Mouse (Mus musculus) ovary, postnatal 14 days (tissue): ENCODE measurements around the gene Grhl3.
A peak's percentile ranks its signal among the peaks of the same experiment; 100 is the strongest.

Source experiments
- DNase-seq: peaks from one replicate; pipeline ENCODE4 v3.0.0; 2022; ENCODE audit warnings: low spot score

Gene Grhl3

GRCm38 (mm10) chr4:135531236-135531635 is 42.2 kb downstream of the Grhl3 start:
- DNase-seq = no peak

- no peak for DNase-seq
Observed at GRCm38 (mm10) chr4:135530270-135530669, 43.2 kb downstream of the Grhl3 start.

- no peak for DNase-seq
Observed at GRCm38 (mm10) chr4:135526039-135526710, 47.3 kb downstream of the Grhl3 start.

- DNase-seq = no peak
Observed at GRCm38 (mm10) chr4:135525057-135525456, 48.4 kb downstream of the Grhl3 start.

- no peak for DNase-seq
Observed at GRCm38 (mm10) chr4:135523939-135524338, 49.5 kb downstream of the Grhl3 start.

- no peak for DNase-seq
Observed at GRCm38 (mm10) chr4:135520421-135520820, 53.0 kb downstream of the Grhl3 start.

GRCm38 (mm10) chr4:135518135-135518534 is 55.3 kb downstream of the Grhl3 start:
- no peak for DNase-seq

GRCm38 (mm10) chr4:135516351-135517316 is 56.8 kb downstream of the Grhl3 start:
- peak; percentile 43 for DNase-seq

GRCm38 (mm10) chr4:135514925-135515324 is 58.5 kb downstream of the Grhl3 start:
- DNase-seq = no peak

- DNase-seq = no peak
Observed at GRCm38 (mm10) chr4:135513865-135514264, 59.6 kb downstream of the Grhl3 start.

- DNase-seq = no peak
Observed at GRCm38 (mm10) chr4:135509515-135509914, 63.9 kb downstream of the Grhl3 start.

GRCm38 (mm10) chr4:135508419-135509039 is 64.9 kb downstream of the Grhl3 start:
- DNase-seq = peak; percentile 75

- DNase-seq = no peak
Observed at GRCm38 (mm10) chr4:135507547-135508350, 65.7 kb downstream of the Grhl3 start.

GRCm38 (mm10) chr4:135505794-135506193 is 67.6 kb downstream of the Grhl3 start:
- DNase-seq = no peak

GRCm38 (mm10) chr4:135501587-135501986 is 71.8 kb downstream of the Grhl3 start:
- no peak for DNase-seq

GRCm38 (mm10) chr4:135499831-135500230 is 73.6 kb downstream of the Grhl3 start:
- DNase-seq = no peak

- no peak for DNase-seq
Observed at GRCm38 (mm10) chr4:135498136-135498535, 75.3 kb downstream of the Grhl3 start.

GRCm38 (mm10) chr4:135495810-135496209 is 77.6 kb downstream of the Grhl3 start:
- DNase-seq = no peak

GRCm38 (mm10) chr4:135495397-135495791 is 78.0 kb downstream of the Grhl3 start:
- DNase-seq = no peak

- DNase-seq = peak; percentile 76
Observed at GRCm38 (mm10) chr4:135494521-135495396, 78.7 kb downstream of the Grhl3 start, which contains the start of the genes Stpg1 and Nipal3. TSS of gene Stpg1 (plus strand) at chr4:135494790. TSS of gene Nipal3 (minus strand) at chr4:135495038.
